Mouse (Mus musculus) cortical plate, adult 2 months (tissue): ENCODE data around the gene Has3. TPM values are rescaled to one million over a fixed set of nuclear protein-coding genes. Genes with fewer than 3 reads are reported as not detected.

Experiments
- H3K27ac ChIP-seq: fragments of 200-500 bp; 2 replicates; pipeline ENCODE4 v1.5.1; 2012; ENCODE audit warnings: low read length, control low read depth, inconsistent platforms; ENCODE audit not compliant: insufficient read depth
- H3K4me1 ChIP-seq: fragments of 200-500 bp; 2 replicates; pipeline ENCODE4 v1.6.1; 2011; ENCODE audit warnings: low read length; ENCODE audit not compliant: control insufficient read depth, insufficient read depth
- H3K4me3 ChIP-seq: fragments of 200-500 bp; 2 replicates; pipeline ENCODE4 v1.5.1; 2011; ENCODE audit warnings: mild to moderate bottlenecking, low read length, control low read depth; ENCODE audit not compliant: insufficient read depth
- CTCF ChIP-seq: fragments of 200-500 bp; IDR thresholded peaks from 2 replicates; pipeline ENCODE4 v1.5.1; 2011; ENCODE audit warnings: mild to moderate bottlenecking, control low read depth, low read length; ENCODE audit not compliant: insufficient read depth; ENCODE audit errors: extremely low read depth
- POLR2A ChIP-seq: fragments of 200-500 bp; IDR thresholded peaks from 2 replicates; pipeline ENCODE4 v1.6.1; 2011; ENCODE audit warnings: mild to moderate bottlenecking, low read length, control low read depth; ENCODE audit not compliant: insufficient read depth; ENCODE audit errors: extremely low read depth
- polyA plus RNA-seq: library from polyadenylated mRNA; depleted of rRNA; stranded (reverse); fragments of >200 nt; gene quantifications from 2 replicates; pipeline ENCODE4 v1.2.3, GENCODE M21; 2012; rRNA removed

Gene Has3
- polyA plus RNA-seq: 0.92 and 0.98 TPM in 2 replicates

DNA sequence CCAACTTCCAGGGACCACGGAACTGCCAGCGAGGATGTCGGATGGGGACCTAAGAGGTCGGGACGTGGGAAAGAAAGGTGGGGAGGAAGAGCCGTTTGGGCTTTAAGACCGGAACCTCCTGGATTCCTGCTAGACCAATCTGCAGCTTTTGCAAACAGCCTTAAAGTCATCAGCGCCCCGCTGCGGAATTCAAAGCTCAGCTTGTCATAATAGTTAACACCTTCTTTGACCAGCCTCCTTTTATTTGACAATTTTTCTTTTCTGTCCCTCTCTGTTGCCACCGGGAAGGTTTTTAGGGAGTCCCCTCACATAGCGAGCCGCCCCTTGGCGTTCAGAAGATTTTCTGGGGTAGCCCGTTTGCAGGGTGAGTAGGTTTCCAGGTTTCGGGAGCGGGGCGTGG, at the start of gene Has3:
Gene Has3 (plus strand): TSS at position 192 of the 400 bp plus-strand sequence.
- peak within 1 kb of the TSS; percentile 32 for H3K4me3 ChIP-seq
- H3K27ac ChIP-seq: no peak within 1 kb of the TSS
- H3K4me1 ChIP-seq: no peaks in the 10 kb centered on the region
- TF ChIP-seq POLR2A (no peak), CTCF (no peak)

DNA sequence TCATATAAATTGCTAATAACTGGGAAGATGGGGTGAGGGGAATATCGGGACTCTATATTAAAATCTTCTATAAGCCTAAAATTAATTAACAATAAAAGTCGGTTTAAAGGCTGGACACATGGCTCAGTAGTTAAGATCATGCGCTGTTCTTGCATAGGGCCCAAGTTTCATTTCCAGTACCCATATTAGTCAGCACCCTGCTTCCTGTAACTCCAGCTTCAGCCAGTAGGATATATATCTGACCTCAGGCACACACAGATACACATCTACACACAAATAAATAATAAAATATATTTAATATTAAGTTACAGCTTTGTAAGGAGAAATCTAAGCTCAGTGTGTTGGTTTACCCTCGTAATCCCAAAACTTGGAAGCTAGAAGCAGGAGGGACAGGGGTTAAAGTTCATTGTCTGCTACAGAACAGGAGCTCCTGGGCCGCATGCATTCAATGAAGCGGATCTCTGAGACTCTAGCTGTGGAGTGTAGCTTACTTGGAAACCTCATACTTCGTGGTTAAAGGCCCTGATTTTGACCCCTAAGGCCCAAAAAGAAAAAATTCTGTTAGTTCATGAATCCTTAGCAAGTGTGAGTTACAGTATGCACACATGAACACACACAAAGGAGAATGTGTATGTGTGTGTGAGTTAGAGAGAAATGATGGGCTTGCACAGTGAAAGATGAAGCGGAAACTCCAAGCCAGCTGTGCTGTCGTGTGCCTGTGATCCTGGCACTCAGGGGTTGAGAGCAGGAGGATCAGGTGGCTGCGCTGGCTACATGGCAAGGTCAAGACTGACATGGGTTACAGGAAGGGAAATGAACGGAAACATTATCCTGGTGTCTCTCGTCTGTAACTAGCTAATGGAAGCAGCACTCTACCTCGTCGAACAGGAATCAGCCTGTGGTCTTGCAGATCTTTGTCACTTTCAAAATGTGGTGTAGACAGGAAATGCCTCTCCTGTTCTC, 49.2 kb upstream of the Has3 start:
- no peak for TF ChIP-seq POLR2A
- TF ChIP-seq CTCF: no peak
- no peak overlapping the region for H3K27ac ChIP-seq
- H3K4me3 ChIP-seq: no peak overlapping the region
- no peaks in the 10 kb centered on the region for H3K4me1 ChIP-seq

DNA sequence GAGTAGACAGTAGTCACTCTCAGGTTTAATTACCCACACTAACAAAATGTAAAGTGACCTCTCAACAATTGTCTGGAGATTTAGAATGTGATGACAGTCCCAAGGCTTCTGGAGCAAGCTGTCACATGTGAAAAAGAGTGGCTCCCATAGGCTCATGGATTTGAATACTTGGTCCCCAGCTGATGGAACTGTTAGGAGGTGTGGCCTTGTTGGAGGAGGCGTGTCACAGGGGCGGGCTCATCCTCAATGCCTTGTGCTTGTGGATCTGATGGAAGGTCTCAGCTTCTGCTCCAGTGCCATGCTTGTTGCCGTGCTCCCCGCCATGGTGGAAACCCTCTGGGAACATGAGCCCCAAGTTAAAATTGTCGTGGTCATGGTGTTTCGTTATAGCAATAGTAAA, 41.1 kb upstream of the Has3 start:
- Histone ChIP-seq H3K4me1 (no peaks in the 10 kb centered on the region), H3K4me3 (no peak overlapping the region), H3K27ac (no peak overlapping the region)
- TF ChIP-seq POLR2A (no peak), CTCF (no peak)

DNA sequence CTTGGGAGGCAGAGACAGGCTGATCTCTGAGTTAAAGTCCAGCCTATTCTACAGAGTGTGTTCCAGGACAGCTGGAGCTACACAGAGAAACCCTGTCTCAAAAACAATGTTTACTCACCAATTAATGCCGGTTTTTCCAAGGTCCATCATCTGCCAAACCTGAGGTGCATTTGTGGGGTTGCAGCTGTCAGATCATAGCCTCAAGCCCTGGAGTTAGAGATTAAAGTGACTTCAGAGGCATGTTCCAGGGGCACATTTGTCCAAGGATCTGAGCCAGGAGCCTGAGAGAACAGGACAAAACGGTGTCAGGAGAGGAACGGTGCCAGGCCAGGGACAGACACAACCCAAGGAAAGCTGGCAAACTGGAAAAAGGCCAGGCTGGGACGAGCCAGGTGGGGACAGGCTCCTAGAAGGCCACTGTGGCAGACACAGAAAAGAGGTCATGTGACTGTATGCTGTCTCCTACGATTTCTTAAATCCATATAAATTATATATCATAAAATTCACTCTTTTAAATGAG, 40.5 kb upstream of the Has3 start:
- Histone ChIP-seq H3K4me3 (no peak overlapping the region), H3K4me1 (no peaks in the 10 kb centered on the region), H3K27ac (no peak overlapping the region)
- TF ChIP-seq POLR2A: no peak
- TF ChIP-seq CTCF: no peak

DNA sequence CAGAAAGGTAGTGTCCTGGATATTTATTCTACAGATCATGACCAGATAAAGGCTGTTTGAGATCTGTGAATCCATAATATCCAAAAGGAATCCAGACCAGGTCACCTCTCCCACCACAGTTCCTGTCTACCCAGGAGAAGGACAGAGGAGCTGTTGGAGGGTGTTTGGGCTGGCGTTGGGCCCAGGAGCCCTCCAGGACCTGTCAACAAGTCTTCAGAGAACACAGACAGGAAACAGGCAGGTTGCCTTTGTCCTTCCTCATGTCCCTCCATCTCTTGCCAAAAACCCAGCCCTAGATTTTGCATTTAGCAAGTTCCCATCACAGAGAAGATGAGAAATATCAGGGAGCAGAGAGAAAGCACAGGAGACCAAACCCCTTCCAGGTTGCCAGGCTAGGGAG, 35.1 kb upstream of the Has3 start:
- H3K4me3 ChIP-seq: no peak overlapping the region
- no peak overlapping the region for H3K27ac ChIP-seq
- no peak for TF ChIP-seq CTCF
- no peak for TF ChIP-seq POLR2A
- H3K4me1 ChIP-seq: peaks cover 4% of the 10 kb centered on the region; the same call in 1 of the 2 replicates

DNA sequence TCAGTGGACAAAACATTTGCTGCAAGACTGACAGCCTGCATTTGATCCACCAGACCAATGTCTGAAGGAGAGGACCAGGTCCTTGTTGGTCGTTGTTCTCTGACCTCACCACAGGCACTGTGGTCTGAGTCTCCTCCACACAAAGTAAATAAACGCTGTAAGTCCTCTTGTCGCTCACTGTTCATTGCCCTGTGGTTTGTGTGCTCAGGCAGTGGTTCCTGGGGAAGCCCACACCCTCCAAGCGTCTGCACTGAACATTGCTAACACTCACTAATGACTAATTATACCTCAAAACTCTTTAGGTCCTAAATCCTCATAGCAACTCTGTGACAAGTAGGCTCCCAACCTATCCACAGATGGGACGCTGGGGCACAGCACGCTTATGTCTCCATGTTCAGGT, 33.5 kb upstream of the Has3 start:
- no peak for TF ChIP-seq CTCF
- TF ChIP-seq POLR2A: no peak
- Histone ChIP-seq H3K4me1 (peaks cover 6% of the 10 kb centered on the region; the same call in 1 of the 2 replicates), H3K4me3 (no peak overlapping the region), H3K27ac (no peak overlapping the region)

DNA sequence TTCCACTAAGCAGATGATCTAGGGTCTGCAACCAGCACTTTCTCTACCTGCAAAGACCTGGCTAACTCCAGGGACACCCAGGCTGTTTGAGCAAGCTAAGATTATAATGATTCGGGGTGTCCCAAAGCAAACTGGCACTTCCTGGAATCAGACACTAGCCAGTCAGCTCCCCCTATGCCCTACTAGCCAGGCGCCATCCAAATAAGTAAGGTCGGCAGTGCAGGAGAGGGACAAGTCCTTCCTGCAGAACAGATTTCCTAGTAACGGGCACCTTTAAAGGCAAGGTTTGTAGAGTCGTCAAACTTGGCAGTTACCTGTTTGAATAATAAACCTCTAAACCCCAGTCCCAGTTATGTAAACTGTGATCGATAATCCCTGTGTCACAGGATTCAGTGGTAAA, 31.2 kb upstream of the Has3 start:
- TF ChIP-seq CTCF (no peak), POLR2A (no peak)
- H3K27ac ChIP-seq: peak overlapping the region; percentile 53
- peaks cover 6% of the 10 kb centered on the region; the same call in 1 of the 2 replicates for H3K4me1 ChIP-seq
- H3K4me3 ChIP-seq: no peak overlapping the region

DNA sequence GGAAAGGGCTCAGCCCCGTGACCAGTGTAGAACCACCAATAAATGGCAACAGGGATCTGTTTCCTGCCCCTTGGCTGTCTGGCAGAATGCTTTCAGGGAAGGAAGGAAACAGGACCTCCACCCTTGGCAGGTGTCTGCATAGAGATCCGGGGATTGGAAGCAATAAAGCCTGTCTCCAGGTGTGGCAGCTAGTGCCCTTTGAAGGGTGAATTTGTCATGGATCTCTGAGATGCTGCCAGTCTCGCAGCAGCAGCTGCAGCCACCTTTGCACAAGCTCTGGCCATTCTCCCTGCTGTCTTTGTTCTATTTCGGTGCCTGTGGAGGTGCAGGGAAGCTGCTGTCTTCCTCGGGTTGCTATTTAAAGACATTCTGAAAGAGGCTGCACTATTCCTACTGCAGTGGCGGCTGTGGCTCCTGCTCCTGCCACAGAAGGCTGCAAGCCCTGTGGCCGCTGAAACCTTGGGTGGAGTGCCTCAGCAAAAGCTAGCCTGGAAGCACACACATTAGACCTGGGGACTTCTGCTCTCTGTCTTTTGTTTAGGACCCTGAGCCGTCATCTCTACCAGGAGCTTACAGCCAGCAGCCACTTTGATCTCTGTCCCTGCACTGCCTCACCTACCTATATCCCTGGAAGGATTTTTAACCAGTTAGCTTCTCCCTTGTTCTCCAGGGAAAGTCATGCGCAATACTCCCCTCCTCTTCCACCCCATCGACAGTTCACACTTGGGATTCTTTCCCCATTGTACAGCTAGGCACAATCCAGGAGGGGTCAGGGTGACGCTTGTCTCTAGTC, 30.6 kb upstream of the Has3 start:
- no peak for TF ChIP-seq CTCF
- TF ChIP-seq POLR2A: peak; percentile 75; the same call in 1 of the 2 replicates
- Histone ChIP-seq H3K4me3 (no peak overlapping the region), H3K27ac (peak overlapping the region; percentile 53), H3K4me1 (peaks cover 6% of the 10 kb centered on the region; the same call in 1 of the 2 replicates)

DNA sequence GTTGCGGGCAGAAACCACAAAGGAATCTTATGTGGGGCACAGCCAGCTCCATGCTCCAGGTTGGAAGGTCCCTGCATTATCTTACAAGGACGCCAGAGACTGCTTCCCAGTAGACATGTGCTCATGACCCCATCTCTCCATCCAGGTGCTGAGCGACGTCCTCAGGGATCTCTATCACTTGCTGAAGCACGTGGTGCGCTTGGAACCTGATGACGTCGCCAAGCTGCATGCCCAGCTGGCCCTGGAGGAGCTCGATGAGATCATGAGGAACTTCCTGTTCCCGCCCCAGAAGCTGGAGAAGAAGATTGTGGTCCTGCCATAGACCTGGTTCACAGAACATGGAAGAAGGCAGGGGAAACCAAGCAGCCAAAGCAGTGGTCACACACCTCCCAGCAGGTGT, 20.0 kb upstream of the Has3 start:
- no peak overlapping the region for H3K27ac ChIP-seq
- no peak overlapping the region for H3K4me3 ChIP-seq
- no peak for TF ChIP-seq POLR2A
- TF ChIP-seq CTCF: no peak
- no peaks in the 10 kb centered on the region for H3K4me1 ChIP-seq
